Mouse (Mus musculus): ENCODE measurements around the gene Naa25. TPM values are rescaled to one million over a fixed set of nuclear protein-coding genes. Genes with fewer than 3 reads are reported as not detected.

Naa25 gene
- polyA plus RNA-seq, 1 experiment from 2014 or later = 35.5 TPM

- H3K4me3 ChIP-seq (ENCODE audit: low read length) = no peak overlapping the region
- no peaks in the 10 kb centered on the region for H3K27me3 ChIP-seq (ENCODE audit: control insufficient read depth, insufficient read depth, low read length)
- no peak overlapping the region for H3K27ac ChIP-seq (ENCODE audit: low read length)
- peaks cover 61% of the 10 kb centered on the region for H3K36me3 ChIP-seq (ENCODE audit: control insufficient read depth, insufficient read depth)
- peaks cover 5% of the 10 kb centered on the region for H3K9me3 ChIP-seq (replicated peaks; ENCODE audit: control insufficient read depth, low read length)
- H3K4me1 ChIP-seq (ENCODE audit: control insufficient read depth, insufficient read depth, low read length) = peaks cover 3% of the 10 kb centered on the region
- no peak overlapping the region for H3K9ac ChIP-seq (ENCODE audit: low read length)
- WGBS = 89% methylated on average over 13 of the region's 13 CpGs
- no peak overlapping the region for H3K4me2 ChIP-seq (ENCODE audit: low read depth, low read length)
- no peak for ATAC-seq (replicated peaks; ENCODE audit: extremely low read depth, insufficient read depth, low FRiP score)
Observed at GRCm38 (mm10) chr5:121378678-121379256, 19.0 kb upstream of the Naa25 start.

- no peak overlapping the region for H3K4me3 ChIP-seq (ENCODE audit: low read length)
- H3K4me1 ChIP-seq (ENCODE audit: control insufficient read depth, insufficient read depth, low read length) = peaks cover 10% of the 10 kb centered on the region
- ATAC-seq (replicated peaks; ENCODE audit: extremely low read depth, insufficient read depth, low FRiP score) = no peak
- no peak overlapping the region for H3K4me2 ChIP-seq (ENCODE audit: low read depth, low read length)
- peaks cover 44% of the 10 kb centered on the region for H3K36me3 ChIP-seq (ENCODE audit: control insufficient read depth, insufficient read depth)
- WGBS = 93% methylated on average over 2 of the region's 2 CpGs
- peaks cover 5% of the 10 kb centered on the region for H3K9me3 ChIP-seq (replicated peaks; ENCODE audit: control insufficient read depth, low read length)
- no peaks in the 10 kb centered on the region for H3K27me3 ChIP-seq (ENCODE audit: control insufficient read depth, insufficient read depth, low read length)
- H3K9ac ChIP-seq (ENCODE audit: low read length) = no peak overlapping the region
- H3K27ac ChIP-seq (ENCODE audit: low read length) = no peak overlapping the region
Observed at GRCm38 (mm10) chr5:121380692-121381091, 17.0 kb upstream of the Naa25 start.

- WGBS = 49% methylated on average over 10 of the region's 10 CpGs
- Histone ChIP-seq H3K36me3 (ENCODE audit: control insufficient read depth, insufficient read depth) (peaks cover 19% of the 10 kb centered on the region), H3K9ac (ENCODE audit: low read length) (peak overlapping the region; percentile 90), H3K27me3 (ENCODE audit: control insufficient read depth, insufficient read depth, low read length) (no peaks in the 10 kb centered on the region), H3K4me1 (ENCODE audit: control insufficient read depth, insufficient read depth, low read length) (peaks cover 17% of the 10 kb centered on the region), H3K4me3 (ENCODE audit: low read length) (peak overlapping the region; percentile 85), H3K9me3 (replicated peaks; ENCODE audit: control insufficient read depth, low read length) (peaks cover 5% of the 10 kb centered on the region), H3K4me2 (ENCODE audit: low read depth, low read length) (peak overlapping the region; percentile 76), H3K27ac (ENCODE audit: low read length) (peak overlapping the region; percentile 97)
- no peak for ATAC-seq (replicated peaks; ENCODE audit: extremely low read depth, insufficient read depth, low FRiP score)
Observed at GRCm38 (mm10) chr5:121383857-121384756, 13.6 kb upstream of the Naa25 start.

GRCm38 (mm10) chr5:121384757-121385460 is 12.8 kb upstream of the Naa25 start:
- H3K4me1 ChIP-seq (ENCODE audit: control insufficient read depth, insufficient read depth, low read length) = peaks cover 17% of the 10 kb centered on the region
- peak overlapping the region; percentile 97 for H3K27ac ChIP-seq (ENCODE audit: low read length)
- peak; percentile 75 for ATAC-seq (replicated peaks; ENCODE audit: extremely low read depth, insufficient read depth, low FRiP score)
- peak overlapping the region; percentile 76 for H3K4me2 ChIP-seq (ENCODE audit: low read depth, low read length)
- H3K4me3 ChIP-seq (ENCODE audit: low read length) = peak overlapping the region; percentile 85
- H3K36me3 ChIP-seq (ENCODE audit: control insufficient read depth, insufficient read depth) = peaks cover 15% of the 10 kb centered on the region
- peak overlapping the region; percentile 90 for H3K9ac ChIP-seq (ENCODE audit: low read length)
- peaks cover 5% of the 10 kb centered on the region for H3K9me3 ChIP-seq (replicated peaks; ENCODE audit: control insufficient read depth, low read length)
- WGBS = under 1% methylated on average over 45 of the region's 47 CpGs
- no peaks in the 10 kb centered on the region for H3K27me3 ChIP-seq (ENCODE audit: control insufficient read depth, insufficient read depth, low read length)

GRCm38 (mm10) chr5:121385461-121386119 is 12.1 kb upstream of the Naa25 start, which contains the start of gene Trafd1:
Trafd1 (minus strand) TSS chr5:121385632.
- H3K27ac ChIP-seq (ENCODE audit: low read length) = peak within 1 kb of the TSS; percentile 97
- H3K4me3 ChIP-seq (ENCODE audit: low read length) = peak within 1 kb of the TSS; percentile 85
- H3K27me3 ChIP-seq (ENCODE audit: control insufficient read depth, insufficient read depth, low read length) = no peaks in the 10 kb centered on the region
- H3K9ac ChIP-seq (ENCODE audit: low read length) = peak within 1 kb of the TSS; percentile 90
- H3K9me3 ChIP-seq (replicated peaks; ENCODE audit: control insufficient read depth, low read length) = peaks cover 5% of the 10 kb centered on the region
- peaks cover 12% of the 10 kb centered on the region for H3K36me3 ChIP-seq (ENCODE audit: control insufficient read depth, insufficient read depth)
- peak within 1 kb of the TSS; percentile 76 for H3K4me2 ChIP-seq (ENCODE audit: low read depth, low read length)
- under 1% methylated on average over 37 of the region's 45 CpGs for WGBS
- peaks cover 17% of the 10 kb centered on the region for H3K4me1 ChIP-seq (ENCODE audit: control insufficient read depth, insufficient read depth, low read length)
- peak; percentile 92 for ATAC-seq (replicated peaks; ENCODE audit: extremely low read depth, insufficient read depth, low FRiP score)

- WGBS = 34% methylated on average over 22 of the region's 22 CpGs
- no peak for ATAC-seq (replicated peaks; ENCODE audit: extremely low read depth, insufficient read depth, low FRiP score)
Observed at GRCm38 (mm10) chr5:121386120-121386909, 11.4 kb upstream of the Naa25 start.

GRCm38 (mm10) chr5:121387126-121387525 is 10.6 kb upstream of the Naa25 start:
- Histone ChIP-seq H3K27me3 (ENCODE audit: control insufficient read depth, insufficient read depth, low read length) (no peaks in the 10 kb centered on the region), H3K4me2 (ENCODE audit: low read depth, low read length) (no peak overlapping the region), H3K4me3 (ENCODE audit: low read length) (no peak overlapping the region), H3K27ac (ENCODE audit: low read length) (no peak overlapping the region), H3K9me3 (replicated peaks; ENCODE audit: control insufficient read depth, low read length) (no peaks in the 10 kb centered on the region), H3K36me3 (ENCODE audit: control insufficient read depth, insufficient read depth) (no peaks in the 10 kb centered on the region), H3K4me1 (ENCODE audit: control insufficient read depth, insufficient read depth, low read length) (peaks cover 17% of the 10 kb centered on the region), H3K9ac (ENCODE audit: low read length) (no peak overlapping the region)
- 48% methylated on average over 4 of the region's 4 CpGs for WGBS
- no peak for ATAC-seq (replicated peaks; ENCODE audit: extremely low read depth, insufficient read depth, low FRiP score)

More at GRCm38 (mm10) chr5:121386120-121386909, 11.4 kb upstream of the Naa25 start:
- Histone ChIP-seq H3K27me3 (ENCODE audit: control insufficient read depth, insufficient read depth, low read length) (no peaks in the 10 kb centered on the region), H3K4me2 (ENCODE audit: low read depth, low read length) (peak overlapping the region; percentile 76), H3K4me3 (ENCODE audit: low read length) (peak overlapping the region; percentile 85), H3K9me3 (replicated peaks; ENCODE audit: control insufficient read depth, low read length) (no peaks in the 10 kb centered on the region), H3K27ac (ENCODE audit: low read length) (peak overlapping the region; percentile 13; the same call in 1 of the 2 replicates), H3K9ac (ENCODE audit: low read length) (peak overlapping the region; percentile 51; the same call in 1 of the 2 replicates), H3K36me3 (ENCODE audit: control insufficient read depth, insufficient read depth) (peaks cover 5% of the 10 kb centered on the region), H3K4me1 (ENCODE audit: control insufficient read depth, insufficient read depth, low read length) (peaks cover 17% of the 10 kb centered on the region)

GRCm38 (mm10) chr5:121389106-121389505 is 8.6 kb upstream of the Naa25 start:
- ATAC-seq (replicated peaks; ENCODE audit: extremely low read depth, insufficient read depth, low FRiP score) = no peak
- Histone ChIP-seq H3K27ac (ENCODE audit: low read length) (no peak overlapping the region), H3K4me3 (ENCODE audit: low read length) (no peak overlapping the region), H3K9me3 (replicated peaks; ENCODE audit: control insufficient read depth, low read length) (no peaks in the 10 kb centered on the region), H3K4me2 (ENCODE audit: low read depth, low read length) (no peak overlapping the region), H3K36me3 (ENCODE audit: control insufficient read depth, insufficient read depth) (no peaks in the 10 kb centered on the region), H3K4me1 (ENCODE audit: control insufficient read depth, insufficient read depth, low read length) (peaks cover 13% of the 10 kb centered on the region), H3K27me3 (ENCODE audit: control insufficient read depth, insufficient read depth, low read length) (no peaks in the 10 kb centered on the region), H3K9ac (ENCODE audit: low read length) (no peak overlapping the region)
- WGBS = 62% methylated on average over 7 of the region's 7 CpGs

All from heart, embryonic 16.5 days (tissue).